Mouse (Mus musculus) MEL (cell line): Measurements from ENCODE around the gene Rac3. TPM values are rescaled to one million over a fixed set of nuclear protein-coding genes. Genes with fewer than 3 reads are reported as not detected.

Experiments used
- DNase-seq: peaks from one replicate; pipeline ENCODE4 v3.0.0; 2011; ENCODE audit warnings: low read depth, low spot score
- H3K27ac ChIP-seq: 2 replicates; pipeline ENCODE4 v1.5.1; 2012; ENCODE audit warnings: low read depth, mild to moderate bottlenecking, control low read depth, low read length, moderate library complexity; ENCODE audit not compliant: control insufficient read depth
- H3K27me3 ChIP-seq, 2 experiments: fragments of 150-350 bp in 1 of 2; sonication (generic) in 1 of 2; 2 replicates each; pipeline ENCODE4 v1.6.1; 2012; ENCODE audit warnings: low read length in 2 of 2, mild to moderate bottlenecking in 2 of 2, improper control_type of control experiment in 1 of 2, moderate library complexity in 1 of 2; ENCODE audit not compliant: insufficient read depth in 2 of 2, control insufficient read depth in 1 of 2
- H3K36me3 ChIP-seq, 2 experiments: 2 replicates each; pipeline ENCODE4 v1.6.1; 2012 to 2014; ENCODE audit warnings: low read length in 2 of 2, improper control_type of control experiment in 1 of 2, inconsistent platforms in 1 of 2, mild to moderate bottlenecking in 1 of 2; ENCODE audit not compliant: insufficient read depth in 2 of 2, control insufficient read depth in 1 of 2
- H3K4me1 ChIP-seq, 2 experiments: fragments of 150-350 bp in 1 of 2; sonication (generic) in 1 of 2; 2 replicates each; pipeline ENCODE4 v1.6.1; 2012; ENCODE audit warnings: low read length in 2 of 2, improper control_type of control experiment in 1 of 2, mild to moderate bottlenecking in 1 of 2; ENCODE audit not compliant: insufficient read depth in 2 of 2, control insufficient read depth in 1 of 2
- H3K4me3 ChIP-seq, 2 experiments: fragments of 150-350 bp in 1 of 2; sonication (generic) in 1 of 2; 2 replicates each; pipeline ENCODE4 v1.5.1; 2012; ENCODE audit warnings: low read depth in 2 of 2, low read length in 2 of 2, mild to moderate bottlenecking in 2 of 2, moderate library complexity in 2 of 2, control low read depth in 1 of 2, improper control_type of control experiment in 1 of 2; ENCODE audit not compliant: control insufficient read depth in 1 of 2, insufficient read depth in 1 of 2
- H3K79me2 ChIP-seq: 2 replicates; pipeline ENCODE4 v1.6.1; 2012; ENCODE audit warnings: mild to moderate bottlenecking, low read length, moderate library complexity; ENCODE audit not compliant: control insufficient read depth, poor library complexity, insufficient read depth
- H3K9ac ChIP-seq: 2 replicates; pipeline ENCODE4 v1.6.1; 2012; ENCODE audit warnings: low read depth, mild to moderate bottlenecking, control low read depth, low read length, moderate library complexity; ENCODE audit not compliant: control insufficient read depth, poor library complexity, severe bottlenecking
- H3K9me3 ChIP-seq: fragments of 150-350 bp; sonication (generic); replicated peaks from 2 replicates; pipeline ENCODE4 v1.6.1; 2012; ENCODE audit warnings: mild to moderate bottlenecking, low read length, improper control_type of control experiment, moderate library complexity; ENCODE audit not compliant: insufficient read depth
- CHD2 ChIP-seq: IDR thresholded peaks from 2 replicates; pipeline ENCODE4 v1.6.1; 2011; ENCODE audit warnings: low read length, improper control_type of control experiment
- ELF1 ChIP-seq: IDR thresholded peaks from 2 replicates; pipeline ENCODE4 v1.6.1; 2014; ENCODE audit warnings: low read depth, mild to moderate bottlenecking, inconsistent platforms, low read length, improper control_type of control experiment, moderate library complexity
- ETS1 ChIP-seq: IDR thresholded peaks from 2 replicates; pipeline ENCODE4 v1.6.1; 2012; ENCODE audit warnings: low read depth, mild to moderate bottlenecking, inconsistent platforms, low read length, improper control_type of control experiment, moderate library complexity
- GABPA ChIP-seq: IDR thresholded peaks from 2 replicates; pipeline ENCODE4 v1.6.1; 2012; ENCODE audit warnings: low read depth, mild to moderate bottlenecking, inconsistent platforms, low read length, improper control_type of control experiment, moderate library complexity
- GATA1 ChIP-seq: IDR thresholded peaks from 2 replicates; pipeline ENCODE4 v1.6.1; 2011; ENCODE audit warnings: low read depth, low read length, improper control_type of control experiment
- HCFC1 ChIP-seq: IDR thresholded peaks from 2 replicates; pipeline ENCODE4 v1.6.1; 2012; ENCODE audit warnings: low read depth, mild to moderate bottlenecking, inconsistent platforms, low read length, improper control_type of control experiment, moderate library complexity
- JUND ChIP-seq: IDR thresholded peaks from 2 replicates; pipeline ENCODE4 v1.6.1; 2011; ENCODE audit warnings: low read depth, mild to moderate bottlenecking, improper control_type of control experiment, low read length
- MAFK ChIP-seq: IDR thresholded peaks from 2 replicates; pipeline ENCODE4 v1.6.1; 2011; ENCODE audit warnings: low read depth, mild to moderate bottlenecking, low read length, improper control_type of control experiment, borderline replicate concordance
- MAZ ChIP-seq: IDR thresholded peaks from 2 replicates; pipeline ENCODE4 v1.6.1; 2012; ENCODE audit warnings: low read depth, mild to moderate bottlenecking, inconsistent platforms, low read length, improper control_type of control experiment
- MEF2A ChIP-seq: IDR thresholded peaks from 2 replicates; pipeline ENCODE4 v1.6.1; 2014; ENCODE audit warnings: low read depth, mild to moderate bottlenecking, inconsistent platforms, low read length, improper control_type of control experiment; ENCODE audit not compliant: poor library complexity, insufficient replicate concordance, severe bottlenecking; ENCODE audit errors: extremely low read depth
- MXI1 ChIP-seq: IDR thresholded peaks from 2 replicates; pipeline ENCODE4 v1.6.1; 2011; ENCODE audit warnings: mild to moderate bottlenecking, low read depth, low read length, improper control_type of control experiment
- NRF1 ChIP-seq: IDR thresholded peaks from 2 replicates; pipeline ENCODE4 v1.6.1; 2014; ENCODE audit warnings: low read depth, mild to moderate bottlenecking, inconsistent platforms, low read length, improper control_type of control experiment, moderate library complexity; ENCODE audit not compliant: poor library complexity, insufficient read depth, severe bottlenecking
- POLR2A ChIP-seq, 2 experiments: IDR thresholded peaks; 2 replicates each; pipeline ENCODE4 v1.6.1; 2011 to 2012; ENCODE audit warnings: low read length in 2 of 2, mild to moderate bottlenecking in 2 of 2, control low read depth in 1 of 2, improper control_type of control experiment in 1 of 2, low read depth in 1 of 2, moderate library complexity in 1 of 2; ENCODE audit not compliant: control insufficient read depth in 1 of 2, insufficient read depth in 1 of 2, poor library complexity in 1 of 2
- POLR2AphosphoS2 ChIP-seq: IDR thresholded peaks from 2 replicates; pipeline ENCODE4 v1.6.1; 2011; ENCODE audit warnings: low read length, improper control_type of control experiment
- RAD21 ChIP-seq: IDR thresholded peaks from 2 replicates; pipeline ENCODE4 v1.6.1; 2011; ENCODE audit warnings: mild to moderate bottlenecking, low read depth, low read length, improper control_type of control experiment
- SIN3A ChIP-seq: IDR thresholded peaks from 2 replicates; pipeline ENCODE4 v1.6.1; 2012; ENCODE audit warnings: low read length, improper control_type of control experiment, inconsistent platforms
- TAL1 ChIP-seq: IDR thresholded peaks from 2 replicates; pipeline ENCODE4 v1.6.1; 2012; ENCODE audit warnings: mild to moderate bottlenecking, inconsistent platforms, low read length, moderate library complexity, mixed read lengths
- TCF12 ChIP-seq: IDR thresholded peaks from 2 replicates; pipeline ENCODE4 v1.6.1; 2014; ENCODE audit warnings: low read depth, mild to moderate bottlenecking, inconsistent platforms, low read length, improper control_type of control experiment, moderate library complexity
- UBTF ChIP-seq: IDR thresholded peaks from 2 replicates; pipeline ENCODE4 v1.6.1; 2012; ENCODE audit warnings: low read depth, mild to moderate bottlenecking, inconsistent platforms, low read length, improper control_type of control experiment, moderate library complexity, borderline replicate concordance; ENCODE audit not compliant: insufficient read depth
- ZC3H11A ChIP-seq: IDR thresholded peaks from 2 replicates; pipeline ENCODE4 v1.6.1; 2012; ENCODE audit warnings: low read depth, mild to moderate bottlenecking, inconsistent platforms, low read length, improper control_type of control experiment
- ZKSCAN1 ChIP-seq: IDR thresholded peaks from 2 replicates; pipeline ENCODE4 v1.6.1; 2012; ENCODE audit warnings: low read depth, mild to moderate bottlenecking, inconsistent platforms, low read length, improper control_type of control experiment, moderate library complexity
- ZMIZ1 ChIP-seq: IDR thresholded peaks from 2 replicates; pipeline ENCODE4 v1.6.1; 2012; ENCODE audit warnings: low read depth, mild to moderate bottlenecking, inconsistent platforms, low read length, improper control_type of control experiment, moderate library complexity
- polyA plus RNA-seq, 2 experiments: library from polyadenylated mRNA; stranded (reverse) in 1 of 2; unstranded in 1 of 2; fragments of >175 nt in 1 of 2; fragments of >200 nt in 1 of 2; gene quantifications; 2 replicates each; pipeline versions ENCODE4 v1.2.1 to v1.2.4; 2012; ENCODE audit warnings: low replicate concordance in 2 of 2, low read depth in 1 of 2; ENCODE audit not compliant: insufficient read length in 2 of 2, insufficient read depth in 1 of 2, missing spikeins in 1 of 2
- total RNA-seq: library from RNA; depleted of rRNA; stranded (reverse); fragments of 300-350 nt; gene quantifications from 2 replicates; pipeline ENCODE4 v1.2.3, GENCODE M21; 2012

Rac3 gene
- total and polyA plus RNA-seq, 3 experiments: 12.0 to 13.1 TPM; not detected in 1

DNA sequence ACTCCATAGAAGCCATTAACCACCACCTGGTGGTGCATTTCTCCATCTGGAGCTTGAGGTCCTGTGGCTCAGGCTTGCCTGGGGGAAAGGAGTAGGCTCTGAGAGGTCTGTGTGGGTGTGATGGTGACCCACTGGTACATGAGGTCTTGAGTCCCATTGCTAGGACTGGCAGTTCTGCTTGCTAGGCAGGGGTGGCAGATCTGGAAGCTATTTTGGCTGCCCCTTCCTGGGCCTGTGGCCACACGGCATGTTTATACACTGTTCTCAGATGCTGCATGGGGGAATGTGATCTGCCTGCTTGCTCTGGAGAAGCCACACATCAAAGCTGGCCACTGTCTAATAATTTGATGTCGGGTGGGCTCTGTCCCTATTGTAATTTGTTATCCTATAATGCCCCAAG is 37.2 kb upstream of the Rac3 start:
- no peak overlapping the region for H3K9ac ChIP-seq
- no peaks in the 10 kb centered on the region for H3K9me3 ChIP-seq
- peaks cover 0 to 2% of the 10 kb centered on the region in 2 experiments; a peak in 1 of 4 replicates for H3K36me3 ChIP-seq
- TF ChIP-seq MXI1: no peak
- TF ChIP-seq RAD21: no peak
- no peak for TF ChIP-seq HCFC1
- no peak for TF ChIP-seq POLR2A (IDR thresholded peaks at IDR 0.05; ENCODE audit: control insufficient read depth in 1 of 2, insufficient read depth in 1 of 2, low read depth in 1 of 2, low read length in 2 of 2, poor library complexity in 1 of 2)
- no peak for TF ChIP-seq MAZ
- no peak for TF ChIP-seq MEF2A
- TF ChIP-seq GABPA: no peak
- no peak for TF ChIP-seq ZC3H11A
- no peak for TF ChIP-seq SIN3A
- TF ChIP-seq CHD2: no peak
- no peak for TF ChIP-seq GATA1
- no peak for TF ChIP-seq ELF1
- no peak for TF ChIP-seq POLR2AphosphoS2
- TF ChIP-seq ETS1: no peak
- no peak for TF ChIP-seq JUND
- TF ChIP-seq, all 39 proteins: peak for 0
- H3K4me3 ChIP-seq: no peak overlapping the region
- no peak overlapping the region for H3K27ac ChIP-seq
- no peaks in the 10 kb centered on the region for H3K79me2 ChIP-seq
- H3K27me3 ChIP-seq: no peaks in the 10 kb centered on the region
- DNase-seq: no peak
- H3K4me1 ChIP-seq: no peaks in the 10 kb centered on the region

DNA sequence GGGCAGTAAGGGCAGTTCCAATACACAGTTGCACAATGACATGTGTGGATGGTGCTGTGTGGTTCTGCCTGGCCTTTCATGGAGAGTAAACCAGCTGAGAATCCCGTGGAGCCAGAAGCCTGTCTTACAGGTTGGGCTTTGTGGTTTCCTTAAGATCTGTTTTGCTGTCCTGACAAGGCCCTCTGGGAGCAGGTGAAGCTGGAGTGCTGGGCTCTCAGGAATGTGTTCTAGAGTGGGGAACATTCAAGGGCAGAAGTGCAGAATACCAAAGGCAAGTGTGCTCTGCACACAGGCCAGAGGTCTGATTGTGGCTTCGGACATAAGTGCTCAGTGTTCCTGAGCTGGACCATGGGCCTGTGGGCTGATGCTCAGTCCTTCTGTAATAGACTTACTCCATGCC is 36.6 kb upstream of the Rac3 start:
- TF ChIP-seq ETS1 (no peak), TCF12 (no peak), NRF1 (no peak), ZMIZ1 (no peak), TAL1 (no peak), POLR2AphosphoS2 (no peak), UBTF (no peak), MAFK (no peak), RAD21 (no peak), ELF1 (no peak), ZKSCAN1 (no peak)
- H3K79me2 ChIP-seq: no peaks in the 10 kb centered on the region
- no peak overlapping the region for H3K4me3 ChIP-seq
- H3K9me3 ChIP-seq: no peaks in the 10 kb centered on the region
- no peak overlapping the region for H3K27ac ChIP-seq
- no peaks in the 10 kb centered on the region for H3K27me3 ChIP-seq
- no peak for DNase-seq
- H3K9ac ChIP-seq: no peak overlapping the region
- H3K36me3 ChIP-seq: no peaks in the 10 kb centered on the region
- H3K4me1 ChIP-seq: no peaks in the 10 kb centered on the region
